Mouse (Mus musculus) retina, adult 2 months (tissue): ENCODE results near the gene Dkc1.
"Not testable (repeated sequence)": the region's sequence is repeated elsewhere in the genome, so short reads cannot be mapped to it uniquely, and the experiment has no call there.

Experiments
- DNase-seq: peaks from one replicate; pipeline ENCODE4 v3.0.0-alpha.2; 2012; ENCODE audit warnings: low read depth, low spot score

Gene Dkc1

DNA sequence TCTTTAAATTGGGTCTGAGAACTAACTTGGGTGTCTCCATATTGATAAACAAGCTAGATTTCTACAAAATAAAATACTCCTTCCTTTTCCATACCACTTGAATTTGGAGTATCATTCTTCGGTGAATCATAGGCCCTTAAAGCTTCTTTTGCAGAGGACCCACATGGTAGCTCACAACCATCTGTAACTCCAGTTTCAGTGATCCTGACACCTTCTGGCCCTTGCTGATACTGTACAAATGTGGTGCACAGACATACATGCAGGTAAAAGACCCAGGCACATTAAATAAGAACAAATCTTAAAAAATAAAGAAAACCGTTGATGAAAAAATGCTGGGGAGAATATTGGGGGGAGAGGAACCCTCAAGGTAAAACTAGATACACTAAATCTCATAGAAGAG lies 42.5 kb downstream of the Dkc1 start:
- no peak for DNase-seq

- DNase-seq = not testable (repeated sequence)
These were observed 47.5 kb downstream of the Dkc1 start for GRCm38 (mm10) chrX:75143124-75143555.

DNA sequence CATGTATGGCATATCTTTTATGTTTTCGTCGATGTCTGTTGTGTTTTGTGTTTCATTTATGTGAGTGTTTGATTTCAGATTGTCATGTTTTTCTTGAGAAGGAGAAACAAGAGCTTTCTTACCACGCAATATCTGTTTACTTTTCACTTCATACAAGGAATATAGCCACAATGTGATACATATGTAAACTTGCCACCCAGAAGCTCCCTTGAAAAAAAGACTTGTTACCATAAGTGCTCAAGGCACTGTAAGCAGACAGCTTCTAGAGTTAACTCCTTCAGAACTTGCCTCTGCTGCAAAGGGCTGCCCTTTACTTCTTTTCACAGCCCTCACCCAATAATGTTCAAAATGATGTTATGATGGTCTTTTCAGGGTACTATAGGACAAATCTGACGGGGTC lies 52.8 kb downstream of the Dkc1 start:
- DNase-seq = no peak

DNA sequence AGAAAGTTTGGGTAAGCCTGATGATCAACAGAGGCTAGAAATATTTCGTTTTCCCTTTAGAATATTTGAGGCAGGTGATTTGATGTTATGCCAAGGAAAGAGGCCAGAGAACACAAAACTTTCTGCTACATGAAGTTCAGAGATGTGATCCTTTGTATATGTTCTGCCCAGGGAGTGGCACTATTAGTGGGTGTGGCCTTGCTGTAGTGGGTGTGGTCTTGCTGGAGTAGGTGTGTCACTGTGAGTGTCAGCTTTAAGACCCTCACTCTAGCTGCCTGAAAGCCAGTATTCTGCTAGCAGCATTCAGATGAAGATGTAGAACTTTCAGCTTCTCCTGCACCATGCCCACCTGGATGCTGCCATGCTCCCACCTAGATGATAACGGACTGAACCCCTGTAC lies 54.6 kb downstream of the Dkc1 start:
- DNase-seq = no peak

DNA sequence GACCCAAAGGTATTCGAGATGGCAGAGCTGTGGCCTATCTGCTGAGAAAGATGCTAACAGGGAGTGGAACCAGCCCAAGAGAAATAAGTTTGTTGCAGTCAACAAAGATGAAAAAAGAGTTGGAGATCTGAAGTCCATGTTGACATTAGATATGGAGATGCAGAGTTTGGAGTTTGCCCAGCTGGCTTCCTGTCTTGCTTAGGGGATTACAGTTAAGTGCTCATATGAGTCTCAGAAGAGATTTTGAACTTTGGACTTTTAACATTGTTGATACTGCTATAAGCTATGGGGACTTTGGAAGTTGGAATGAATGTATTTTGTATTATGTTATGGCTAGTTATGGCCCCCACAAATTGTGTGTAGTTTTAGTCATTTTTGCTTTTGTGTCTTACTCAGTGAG lies 56.6 kb downstream of the Dkc1 start:
- DNase-seq = no peak

DNA sequence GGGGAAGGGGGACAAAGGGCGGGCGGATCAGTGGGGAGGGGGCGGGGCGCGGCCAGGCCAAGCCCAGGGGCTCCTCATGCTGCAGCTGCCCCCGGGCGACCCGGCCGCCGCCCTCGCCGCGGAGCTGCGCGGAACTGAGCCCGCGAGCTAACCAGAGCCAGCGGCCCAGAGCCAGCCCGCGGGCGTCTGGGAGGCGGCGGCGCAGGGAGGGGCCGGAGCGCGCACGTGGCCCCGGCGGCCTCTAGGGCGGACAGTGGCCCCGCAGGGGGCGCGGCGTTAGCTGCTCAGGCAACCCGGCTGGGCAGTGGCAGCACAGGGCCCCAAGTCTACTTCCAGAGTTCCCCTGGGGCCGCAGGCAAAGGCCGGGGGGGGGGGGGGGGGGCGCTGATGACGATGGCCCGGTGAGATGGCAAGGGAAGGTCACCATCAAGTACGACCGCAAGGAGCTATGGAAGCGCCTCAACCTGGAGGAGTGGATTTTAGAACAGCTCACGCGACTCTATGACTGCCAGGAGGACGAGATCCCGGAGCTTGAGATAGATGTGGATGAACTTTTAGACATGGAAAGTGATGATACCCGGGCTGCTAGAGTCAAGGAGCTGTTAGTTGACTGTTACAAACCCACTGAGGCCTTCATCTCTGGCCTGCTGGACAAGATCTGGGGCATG lies 60.1 kb downstream of the Dkc1 start:
- DNase-seq = no peak
